In genomic region chr8:87895203-87896041, GRCm38 (mm10) we compare ENCODE assay signal across 12 mouse cellular contexts.
A peak's percentile ranks its signal among the peaks of the same experiment; 100 is the strongest.
DNase-seq lines count a peak whose midpoint lies in the region; ATAC-seq lines count a peak whose summit lies in the region.
"Had no signal": no experiment of that assay in that cellular context is flagged by ENCODE, and none has a peak within 500 bp of the region (broad histone marks: within the 10 kb centered on the region; RNA-seq: fewer than 3 reads in every experiment).

No protein-coding gene starts in this region.

- H3K9ac ChIP-seq in kidney, embryonic 14.5 days (ENCODE audit: low read depth, low read length) = no peak overlapping the region
- no peak overlapping the region for H3K9ac ChIP-seq in forebrain, embryonic 13.5 days
- H3K9ac ChIP-seq in limb, embryonic 11.5 days (ENCODE audit: low read length) = no peak overlapping the region
- H3K9ac ChIP-seq in neural tube, embryonic 15.5 days (replicated peaks) = no peak overlapping the region
- H3K9ac ChIP-seq: heart, embryonic 15.5 days; liver, embryonic 15.5 days had no signal

- 0 out of 2 replicates have a peak overlapping the region, but pooled peaks have one; percentile 19 for H3K27ac ChIP-seq in kidney, embryonic 14.5 days (ENCODE audit: low read depth, low read length)
- H3K27ac ChIP-seq in forebrain, embryonic 13.5 days = peak overlapping the region; percentile 6; the same call in 1 of the 2 replicates
- peak overlapping the region; percentile 72 for H3K27ac ChIP-seq in limb, embryonic 11.5 days (replicated peaks; ENCODE audit: low read depth, low read length)
- H3K27ac ChIP-seq in neural tube, embryonic 15.5 days (replicated peaks) = peak overlapping the region; percentile 37
- H3K27ac ChIP-seq: heart, embryonic 15.5 days; liver, embryonic 15.5 days had no signal

- no peak overlapping the region for H3K4me2 ChIP-seq in kidney, embryonic 14.5 days (replicated peaks; ENCODE audit: low read depth, low read length)
- no peak overlapping the region for H3K4me2 ChIP-seq in forebrain, embryonic 13.5 days
- no peak overlapping the region for H3K4me2 ChIP-seq in limb, embryonic 11.5 days (ENCODE audit: low read depth, severe bottlenecking)
- no peak overlapping the region for H3K4me2 ChIP-seq in neural tube, embryonic 15.5 days
- H3K4me2 ChIP-seq: heart, embryonic 15.5 days; liver, embryonic 15.5 days had no signal

- ATAC-seq in kidney, embryonic 14.5 days (ENCODE audit: low FRiP score, low TSS enrichment) = no peak
- 0 out of 2 replicates have a peak, but pooled peaks have one; percentile 22 for ATAC-seq in forebrain, embryonic 13.5 days
- ATAC-seq in limb, embryonic 11.5 days (ENCODE audit: insufficient number of reproducible peaks, low FRiP score, low TSS enrichment, low read depth) = peak; percentile 44
- 0 out of 2 replicates have a peak, but pooled peaks have one; percentile 26 for ATAC-seq in neural tube, embryonic 15.5 days (ENCODE audit: low FRiP score)
- no peak for ATAC-seq in inflammation-experienced regulatory T-cells, adult 6 months
- no peak for ATAC-seq in activated CD4-positive, CD25-positive, alpha-beta regulatory T cell, adult 4 months

- H3K4me1 ChIP-seq in kidney, embryonic 14.5 days (ENCODE audit: control insufficient read depth, insufficient read depth, low read length) = peaks cover 37% of the 10 kb centered on the region
- H3K4me1 ChIP-seq in forebrain, embryonic 13.5 days = peaks cover 50% of the 10 kb centered on the region
- peaks cover 65% of the 10 kb centered on the region for H3K4me1 ChIP-seq in limb, embryonic 11.5 days (ENCODE audit: control insufficient read depth, insufficient read depth, low read length)
- H3K4me1 ChIP-seq in neural tube, embryonic 15.5 days = peaks cover 50% of the 10 kb centered on the region

- 66% methylated on average over 13 of the region's 13 CpGs for WGBS in kidney, embryonic 14.5 days
- 60% methylated on average over 13 of the region's 13 CpGs for WGBS in forebrain, embryonic 13.5 days
- WGBS in limb, embryonic 11.5 days = 57% methylated on average over 13 of the region's 13 CpGs
- 42% methylated on average over 13 of the region's 13 CpGs for WGBS in neural tube, embryonic 15.5 days

- no peak for DNase-seq in kidney, postnatal 10 days
- DNase-seq in limb, embryonic 11.5 days (ENCODE audit: low spot score) = no peak
- DNase-seq in frontal cortex, postnatal 25 days (ENCODE audit: low spot score in 2 of 2) = no peak
- DNase-seq: kidney, adult 8-10 months; spleen, adult 18-20 months had no signal

- H3K27me3 ChIP-seq in kidney, embryonic 14.5 days (ENCODE audit: control insufficient read depth, insufficient read depth, low read length) = no peaks in the 10 kb centered on the region
- no peaks in the 10 kb centered on the region for H3K27me3 ChIP-seq in forebrain, embryonic 13.5 days
- H3K27me3 ChIP-seq in limb, embryonic 11.5 days (ENCODE audit: control insufficient read depth, insufficient read depth, low read length) = no peaks in the 10 kb centered on the region
- no peaks in the 10 kb centered on the region for H3K27me3 ChIP-seq in neural tube, embryonic 15.5 days (replicated peaks)
- H3K27me3 ChIP-seq: heart, embryonic 15.5 days; liver, embryonic 15.5 days had no signal

- no peaks in the 10 kb centered on the region for H3K9me3 ChIP-seq in kidney, embryonic 14.5 days (ENCODE audit: control insufficient read depth, low read length)
- H3K9me3 ChIP-seq in forebrain, embryonic 13.5 days (replicated peaks) = no peaks in the 10 kb centered on the region
- H3K9me3 ChIP-seq in limb, embryonic 11.5 days (ENCODE audit: control insufficient read depth, low read length) = no peaks in the 10 kb centered on the region
- no peaks in the 10 kb centered on the region for H3K9me3 ChIP-seq in neural tube, embryonic 15.5 days (replicated peaks)
- H3K9me3 ChIP-seq: heart, embryonic 15.5 days; liver, embryonic 15.5 days had no signal

- no peaks in the 10 kb centered on the region for H3K36me3 ChIP-seq in kidney, embryonic 14.5 days (ENCODE audit: control insufficient read depth, insufficient read depth, low read length)
- H3K36me3 ChIP-seq in forebrain, embryonic 13.5 days (ENCODE audit: poor library complexity, severe bottlenecking) = no peaks in the 10 kb centered on the region
- H3K36me3 ChIP-seq in limb, embryonic 11.5 days (ENCODE audit: control insufficient read depth, insufficient read depth, low read length) = no peaks in the 10 kb centered on the region
- H3K36me3 ChIP-seq in neural tube, embryonic 15.5 days = no peaks in the 10 kb centered on the region
- H3K36me3 ChIP-seq: heart, embryonic 15.5 days; liver, embryonic 15.5 days had no signal

- no peak overlapping the region for H3K4me3 ChIP-seq in kidney, embryonic 14.5 days (ENCODE audit: low read length)
- H3K4me3 ChIP-seq in forebrain, embryonic 13.5 days = no peak overlapping the region
- no peak overlapping the region for H3K4me3 ChIP-seq in limb, embryonic 11.5 days (ENCODE audit: low read depth, low read length)
- no peak overlapping the region for H3K4me3 ChIP-seq in neural tube, embryonic 15.5 days (replicated peaks)
- H3K4me3 ChIP-seq: heart, embryonic 15.5 days; liver, embryonic 15.5 days had no signal

Comparison
In these comparisons a context has a peak if more than half of its experiments do, and no peak if none do; other contexts are left out.
1. ATAC-seq: peak in forebrain, embryonic 13.5 days (single experiment), limb, embryonic 11.5 days (single experiment) and neural tube, embryonic 15.5 days (single experiment); none in kidney, embryonic 14.5 days (single experiment), inflammation-experienced regulatory T-cells, adult 6 months (single experiment) and activated CD4-positive, CD25-positive, alpha-beta regulatory T cell, adult 4 months (single experiment).
2. H3K27ac ChIP-seq: peak in every context shown above with its lines; median percentile 72 in limb, embryonic 11.5 days; 37 in neural tube, embryonic 15.5 days; 19 in kidney, embryonic 14.5 days; 6 in forebrain, embryonic 13.5 days.